Mouse (Mus musculus): Measurements from ENCODE around the gene Mrpl52.

- TF ChIP-seq GATA1 (IDR thresholded peaks at IDR 0.05; ENCODE audit: low read length): no peak
- TF ChIP-seq TAL1 (IDR thresholded peaks at IDR 0.05; ENCODE audit: low read length): no peak
Measured at GRCm38 (mm10) chr14:54415241-54416020, 11.3 kb upstream of the Mrpl52 start.
